Mouse (Mus musculus): Measurements from ENCODE around the gene Aldh1b1. TPM values are rescaled to one million over a fixed set of nuclear protein-coding genes. Genes with fewer than 3 reads are reported as not detected.
A peak's percentile ranks its signal among the peaks of the same experiment; 100 is the strongest.

Aldh1b1 gene
- total and polyA plus RNA-seq, 2 experiments from 2014 or later, result 37.1 to 57.6 TPM

DNA sequence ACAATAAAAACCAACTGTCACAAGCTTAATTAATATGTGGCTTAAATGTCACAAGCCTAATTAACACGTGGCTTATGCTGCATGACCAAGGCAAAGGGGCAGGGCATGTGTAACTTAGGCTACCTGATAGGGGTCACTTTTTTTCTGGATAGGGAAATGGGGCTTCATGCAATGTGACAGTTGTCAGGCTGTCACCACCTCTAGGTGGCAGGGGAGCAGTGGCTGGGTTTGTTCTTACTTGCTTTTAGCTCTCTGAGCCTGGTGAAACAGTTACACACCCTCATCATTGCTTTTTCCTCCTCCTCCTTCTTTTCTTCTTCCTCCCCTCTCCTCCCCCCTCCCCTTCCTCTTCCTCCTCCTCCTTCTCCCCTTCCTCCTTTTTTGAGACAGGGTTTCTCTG lies 15.2 kb upstream of the Aldh1b1 start:
- H3K4me1 ChIP-seq (ENCODE audit: insufficient read depth), result peaks cover 3% of the 10 kb centered on the region; the same call in 1 of the 2 replicates

DNA sequence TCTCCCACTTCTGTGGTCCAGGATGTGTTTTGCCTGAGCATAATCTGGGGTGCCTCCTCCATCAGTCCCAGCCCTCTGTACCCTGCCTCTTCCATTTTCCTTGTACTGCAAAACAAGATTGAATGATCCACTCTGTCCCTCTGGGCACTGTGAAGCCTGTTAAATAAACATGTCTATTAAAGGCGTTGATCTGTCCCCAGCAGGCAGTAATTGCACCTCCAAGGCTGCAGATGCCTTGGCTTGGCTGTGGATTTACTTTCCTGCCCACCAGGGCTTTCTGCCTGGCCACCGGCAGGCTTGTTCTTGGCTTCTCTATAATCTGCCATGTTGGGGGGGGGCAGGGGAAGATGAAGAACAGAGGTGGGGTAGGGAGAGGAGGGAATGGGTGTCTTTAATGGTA lies 12.9 kb upstream of the Aldh1b1 start:
- H3K27ac ChIP-seq (ENCODE audit: low read depth, low read length), result no peak overlapping the region
- peak; percentile 4; the same call in 1 of the 2 replicates for TF ChIP-seq CTCF (IDR thresholded peaks at IDR 0.05; ENCODE audit: low read depth)
- no peak overlapping the region for H3K4me3 ChIP-seq (ENCODE audit: low read depth, low read length)
- no peaks in the 10 kb centered on the region for H3K36me3 ChIP-seq (ENCODE audit: insufficient read depth)
- no peaks in the 10 kb centered on the region for H3K9me3 ChIP-seq (ENCODE audit: low read length)
- ATAC-seq (peak; percentile 59; the same call in 1 of the 2 replicates), DNase-seq (no peak)
- H3K4me1 ChIP-seq (ENCODE audit: insufficient read depth), result peaks cover 12% of the 10 kb centered on the region
- WGBS, result 20% methylated on average over 2 of the region's 2 CpGs
- no peak overlapping the region for H3K9ac ChIP-seq
- no peaks in the 10 kb centered on the region for H3K27me3 ChIP-seq (ENCODE audit: insufficient read depth, low read length)
- H3K4me2 ChIP-seq (ENCODE audit: low read depth), result no peak overlapping the region

More for the DNA sequence above, 15.2 kb upstream of the Aldh1b1 start:
- TF ChIP-seq CTCF (IDR thresholded peaks at IDR 0.05; ENCODE audit: low read depth), result peak; percentile 23; the same call in 1 of the 2 replicates
- Histone ChIP-seq H3K4me3 (ENCODE audit: low read depth, low read length) (no peak overlapping the region), H3K36me3 (ENCODE audit: insufficient read depth) (no peaks in the 10 kb centered on the region), H3K9ac (no peak overlapping the region), H3K27me3 (ENCODE audit: insufficient read depth, low read length) (no peaks in the 10 kb centered on the region), H3K9me3 (ENCODE audit: low read length) (no peaks in the 10 kb centered on the region), H3K4me2 (ENCODE audit: low read depth) (no peak overlapping the region), H3K27ac (ENCODE audit: low read depth, low read length) (no peak overlapping the region)
- ATAC-seq (no peak), DNase-seq (no peak)
- 62% methylated on average over 1 of the region's 1 CpGs for WGBS

DNA sequence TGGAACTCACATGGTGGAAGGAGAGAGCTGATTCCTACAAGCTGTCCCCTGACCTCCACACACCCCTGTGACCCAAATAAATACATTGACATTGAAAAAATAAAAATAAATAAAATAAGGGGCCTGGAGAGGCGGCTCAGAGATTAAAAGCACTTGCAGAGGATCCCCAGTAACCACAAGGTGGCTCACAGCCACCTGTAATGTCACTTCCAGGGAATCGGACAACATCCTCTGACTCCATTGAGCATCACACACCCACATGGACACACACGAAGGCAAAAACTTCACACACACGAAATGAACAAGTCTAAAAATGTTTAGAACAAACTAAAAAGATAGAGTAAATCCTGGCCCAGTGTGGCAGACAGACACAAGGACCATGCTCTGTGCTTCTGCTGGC lies 12.1 kb upstream of the Aldh1b1 start:
- no peak overlapping the region for H3K4me2 ChIP-seq (ENCODE audit: low read depth)
- no peak for DNase-seq
- peaks cover 12% of the 10 kb centered on the region for H3K4me1 ChIP-seq (ENCODE audit: insufficient read depth)
- H3K4me3 ChIP-seq (ENCODE audit: low read depth, low read length), result no peak overlapping the region
- WGBS, result 48% methylated on average over 4 of the region's 4 CpGs
- no peaks in the 10 kb centered on the region for H3K36me3 ChIP-seq (ENCODE audit: insufficient read depth)
- no peak overlapping the region for H3K27ac ChIP-seq (ENCODE audit: low read depth, low read length)
- no peaks in the 10 kb centered on the region for H3K9me3 ChIP-seq (ENCODE audit: low read length)
- TF ChIP-seq CTCF (IDR thresholded peaks at IDR 0.05; ENCODE audit: low read depth), result peak; percentile 34
- H3K9ac ChIP-seq, result no peak overlapping the region
- ATAC-seq, result no peak
- H3K27me3 ChIP-seq (ENCODE audit: insufficient read depth, low read length), result no peaks in the 10 kb centered on the region

- ATAC-seq, result no peak
- DNase-seq, result no peak
- Histone ChIP-seq H3K27ac (ENCODE audit: low read depth, low read length) (no peak overlapping the region), H3K27me3 (ENCODE audit: insufficient read depth, low read length) (no peaks in the 10 kb centered on the region), H3K9me3 (ENCODE audit: low read length) (no peaks in the 10 kb centered on the region), H3K4me3 (ENCODE audit: low read depth, low read length) (no peak overlapping the region), H3K4me2 (ENCODE audit: low read depth) (no peak overlapping the region), H3K9ac (no peak overlapping the region), H3K36me3 (ENCODE audit: insufficient read depth) (no peaks in the 10 kb centered on the region), H3K4me1 (ENCODE audit: insufficient read depth) (peaks cover 12% of the 10 kb centered on the region)
- no peak for TF ChIP-seq CTCF (IDR thresholded peaks at IDR 0.05; ENCODE audit: low read depth)
- WGBS, result 73% methylated on average over 13 of the region's 13 CpGs
These were observed 10.3 kb upstream of the Aldh1b1 start for GRCm38 (mm10) chr4:45788446-45789081.

GRCm38 (mm10) chr4:45789263-45789958 lies 9.4 kb upstream of the Aldh1b1 start:
- no peaks in the 10 kb centered on the region for H3K27me3 ChIP-seq (ENCODE audit: insufficient read depth, low read length)
- no peak for TF ChIP-seq CTCF (IDR thresholded peaks at IDR 0.05; ENCODE audit: low read depth)
- peak; percentile 61 for ATAC-seq
- WGBS, result 42% methylated on average over 13 of the region's 13 CpGs
- DNase-seq, result no peak
- peak overlapping the region; percentile 29; the same call in 1 of the 2 replicates for H3K27ac ChIP-seq (ENCODE audit: low read depth, low read length)
- no peaks in the 10 kb centered on the region for H3K36me3 ChIP-seq (ENCODE audit: insufficient read depth)
- H3K4me1 ChIP-seq (ENCODE audit: insufficient read depth), result peaks cover 12% of the 10 kb centered on the region
- H3K9ac ChIP-seq, result no peak overlapping the region
- H3K4me2 ChIP-seq (ENCODE audit: low read depth), result no peak overlapping the region
- no peaks in the 10 kb centered on the region for H3K9me3 ChIP-seq (ENCODE audit: low read length)
- H3K4me3 ChIP-seq (ENCODE audit: low read depth, low read length), result no peak overlapping the region

GRCm38 (mm10) chr4:45790018-45790417 lies 8.8 kb upstream of the Aldh1b1 start:
- no peak overlapping the region for H3K4me2 ChIP-seq (ENCODE audit: low read depth)
- H3K4me1 ChIP-seq (ENCODE audit: insufficient read depth), result peaks cover 12% of the 10 kb centered on the region
- H3K9me3 ChIP-seq (ENCODE audit: low read length), result no peaks in the 10 kb centered on the region
- no peak for TF ChIP-seq CTCF (IDR thresholded peaks at IDR 0.05; ENCODE audit: low read depth)
- H3K36me3 ChIP-seq (ENCODE audit: insufficient read depth), result no peaks in the 10 kb centered on the region
- no peak overlapping the region for H3K9ac ChIP-seq
- ATAC-seq (no peak; the same call in 1 of the 2 replicates), DNase-seq (no peak)
- no peak overlapping the region for H3K4me3 ChIP-seq (ENCODE audit: low read depth, low read length)
- no peaks in the 10 kb centered on the region for H3K27me3 ChIP-seq (ENCODE audit: insufficient read depth, low read length)
- 84% methylated on average over 2 of the region's 2 CpGs for WGBS
- H3K27ac ChIP-seq (ENCODE audit: low read depth, low read length), result no peak overlapping the region

DNA sequence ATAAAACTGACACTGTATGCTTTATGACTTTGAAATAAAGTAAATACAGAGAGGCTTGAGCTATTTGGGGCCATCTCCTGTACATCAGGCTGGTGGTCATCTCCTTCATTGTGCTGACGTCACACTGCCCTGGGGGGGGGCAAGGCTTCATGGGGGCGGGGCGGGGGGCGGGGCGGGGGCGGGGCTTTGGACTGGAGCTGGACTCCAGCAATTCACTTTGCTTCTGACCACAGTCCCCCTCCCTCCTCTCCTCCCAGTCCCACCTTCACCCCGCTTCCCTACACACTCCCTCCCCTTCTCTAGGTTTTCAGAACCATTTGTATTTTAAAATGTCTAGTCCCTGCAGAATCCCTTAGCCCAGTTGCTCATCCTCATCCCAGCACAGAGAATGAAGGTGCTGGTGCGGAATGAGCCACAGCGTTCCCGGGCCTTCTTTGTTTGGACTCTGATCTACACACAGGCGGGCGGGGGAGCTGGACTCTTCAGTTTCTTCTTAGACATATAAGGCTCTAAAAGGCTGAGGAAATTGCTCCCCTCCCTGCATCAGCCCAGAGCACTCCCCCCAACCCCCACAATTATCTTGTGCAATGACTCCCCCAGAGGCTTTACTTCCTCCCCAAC lies 3.5 kb upstream of the Aldh1b1 start:
- WGBS, result under 1% methylated on average over 12 of the region's 12 CpGs
- no peak for DNase-seq
- Histone ChIP-seq H3K27ac (ENCODE audit: low read depth, low read length) (no peak overlapping the region), H3K9ac (peak overlapping the region; percentile 7; the same call in 1 of the 2 replicates), H3K36me3 (ENCODE audit: insufficient read depth) (no peaks in the 10 kb centered on the region), H3K4me3 (ENCODE audit: low read depth, low read length) (peak overlapping the region; percentile 5; the same call in 1 of the 2 replicates), H3K4me2 (ENCODE audit: low read depth) (peak overlapping the region; percentile 41), H3K9me3 (ENCODE audit: low read length) (no peaks in the 10 kb centered on the region), H3K4me1 (ENCODE audit: insufficient read depth) (peaks cover 14% of the 10 kb centered on the region), H3K27me3 (ENCODE audit: insufficient read depth, low read length) (no peaks in the 10 kb centered on the region)
- no peak for TF ChIP-seq CTCF (IDR thresholded peaks at IDR 0.05; ENCODE audit: low read depth)
- ATAC-seq, result no peak

All from forebrain, postnatal 0 days (tissue).